Mouse (Mus musculus) hindbrain, embryonic 14.5 days (tissue): Measurements from ENCODE around the gene Cplx3. TPM values are rescaled to one million over a fixed set of nuclear protein-coding genes. Genes with fewer than 3 reads are reported as not detected.
A peak's percentile ranks its signal among the peaks of the same experiment; 100 is the strongest.

Experiments
- ATAC-seq: fragments of 200-750 bp; cut with Nextera tagmentation; 2 replicates; pipeline ENCODE4 v1.8.0; 2017; ENCODE audit warnings: moderate number of reproducible peaks, mild to moderate bottlenecking, moderate TSS enrichment, moderate library complexity; ENCODE audit not compliant: low FRiP score
- DNase-seq: peaks from one replicate; pipeline ENCODE4 v3.0.0-alpha.2; 2015; ENCODE audit warnings: low spot score
- H3K27ac ChIP-seq: fragments of 300-500 bp; sonication (generic); 2 replicates; pipeline ENCODE4 v1.5.1; 2014; ENCODE audit warnings: mild to moderate bottlenecking, moderate library complexity
- H3K27me3 ChIP-seq: fragments of 300-500 bp; sonication (generic); 2 replicates; pipeline ENCODE4 v1.6.1; 2014; ENCODE audit warnings: mild to moderate bottlenecking, low read length, mixed read lengths; ENCODE audit not compliant: control insufficient read depth, insufficient read depth
- H3K36me3 ChIP-seq: fragments of 300-500 bp; sonication (generic); replicated peaks from 2 replicates; pipeline ENCODE4 v1.6.1; 2014; ENCODE audit not compliant: control insufficient read depth, insufficient read depth
- H3K4me1 ChIP-seq: fragments of 300-500 bp; sonication (generic); replicated peaks from 2 replicates; pipeline ENCODE4 v1.6.1; 2014; ENCODE audit warnings: antibody characterized with exemption, low read length, mixed read lengths; ENCODE audit not compliant: control insufficient read depth, insufficient read depth
- H3K4me2 ChIP-seq: fragments of 300-500 bp; sonication (generic); replicated peaks from 2 replicates; pipeline ENCODE4 v1.6.1; 2014; ENCODE audit warnings: mild to moderate bottlenecking, moderate library complexity
- H3K4me3 ChIP-seq: fragments of 300-500 bp; sonication (generic); replicated peaks from 2 replicates; pipeline ENCODE4 v1.5.1; 2014; ENCODE audit warnings: mild to moderate bottlenecking, low read length
- H3K9ac ChIP-seq: fragments of 300-500 bp; sonication (generic); 2 replicates; pipeline ENCODE4 v1.6.1; 2014
- H3K9me3 ChIP-seq: fragments of 300-500 bp; sonication (generic); 2 replicates; pipeline ENCODE4 v1.6.1; 2016; ENCODE audit warnings: low read length; ENCODE audit not compliant: control insufficient read depth
- WGBS: fragments of 180-500 bp; shearing (Covaris S2); extraction: QIAGEN DNeasy Blood & Tissue Kit; methylation state at CpG from one replicate; pipeline ENCODE4 v1.1.7; 2014; 5-methylcytosine and 5-hydroxymethylcytosine counted together
- polyA plus RNA-seq: library from polyadenylated mRNA; unstranded; fragments of >200 nt; fragmentation: Nextera tagmentation; extraction: Ambion mirVana; gene quantifications from 2 replicates; pipeline ENCODE4 v1.2.1, GENCODE M21; 2014

Gene Cplx3
- polyA plus RNA-seq, 1 experiment from 2014 or later: not detected

GRCm38 (mm10) chr9:57612587-57612986 lies 6.5 kb upstream of the Cplx3 start:
- Histone ChIP-seq H3K4me3 (no peak overlapping the region), H3K9me3 (no peaks in the 10 kb centered on the region), H3K27ac (no peak overlapping the region), H3K9ac (no peak overlapping the region), H3K36me3 (no peaks in the 10 kb centered on the region), H3K4me2 (no peak overlapping the region), H3K27me3 (no peaks in the 10 kb centered on the region), H3K4me1 (no peaks in the 10 kb centered on the region)
- DNase-seq (no peak), ATAC-seq (no peak)
- 86% methylated on average over 7 of the region's 7 CpGs for WGBS

GRCm38 (mm10) chr9:57610359-57610826 lies 4.3 kb upstream of the Cplx3 start:
- DNase-seq: no peak
- 53% methylated on average over 3 of the region's 3 CpGs for WGBS
- peaks cover 4% of the 10 kb centered on the region; the same call in 1 of the 2 replicates for H3K27me3 ChIP-seq
- no peak overlapping the region for H3K9ac ChIP-seq
- peaks cover 9% of the 10 kb centered on the region for H3K4me1 ChIP-seq
- no peaks in the 10 kb centered on the region for H3K9me3 ChIP-seq
- ATAC-seq: no peak
- no peak overlapping the region for H3K4me2 ChIP-seq
- H3K4me3 ChIP-seq: no peak overlapping the region
- no peak overlapping the region for H3K27ac ChIP-seq
- no peaks in the 10 kb centered on the region for H3K36me3 ChIP-seq

- Histone ChIP-seq H3K27me3 (peaks cover 5% of the 10 kb centered on the region; the same call in 1 of the 2 replicates), H3K27ac (no peak overlapping the region), H3K9ac (no peak overlapping the region), H3K4me2 (no peak overlapping the region), H3K4me1 (peaks cover 9% of the 10 kb centered on the region), H3K36me3 (no peaks in the 10 kb centered on the region), H3K9me3 (no peaks in the 10 kb centered on the region), H3K4me3 (no peak overlapping the region)
- DNase-seq (no peak), ATAC-seq (no peak)
- WGBS: 70% methylated on average over 3 of the region's 3 CpGs
Measured at GRCm38 (mm10) chr9:57609803-57610202, 3.7 kb upstream of the Cplx3 start.

GRCm38 (mm10) chr9:57605503-57605902 lies 578 bp downstream of the Cplx3 start:
- no peaks in the 10 kb centered on the region for H3K9me3 ChIP-seq
- DNase-seq: no peak
- H3K4me3 ChIP-seq: no peak overlapping the region
- no peak overlapping the region for H3K4me2 ChIP-seq
- H3K4me1 ChIP-seq: peaks cover 13% of the 10 kb centered on the region
- no peak overlapping the region for H3K9ac ChIP-seq
- 23% methylated on average over 9 of the region's 9 CpGs for WGBS
- H3K27me3 ChIP-seq: peaks cover 5% of the 10 kb centered on the region; the same call in 1 of the 2 replicates
- ATAC-seq: no peak
- H3K27ac ChIP-seq: no peak overlapping the region
- H3K36me3 ChIP-seq: no peaks in the 10 kb centered on the region

GRCm38 (mm10) chr9:57604875-57605274 lies 1.2 kb downstream of the Cplx3 start:
- Histone ChIP-seq H3K4me3 (no peak overlapping the region), H3K27ac (no peak overlapping the region), H3K9ac (no peak overlapping the region), H3K27me3 (peaks cover 5% of the 10 kb centered on the region; the same call in 1 of the 2 replicates), H3K9me3 (no peaks in the 10 kb centered on the region), H3K36me3 (no peaks in the 10 kb centered on the region), H3K4me2 (no peak overlapping the region), H3K4me1 (peaks cover 16% of the 10 kb centered on the region)
- ATAC-seq (no peak), DNase-seq (no peak)
- WGBS: 92% methylated on average over 4 of the region's 4 CpGs

GRCm38 (mm10) chr9:57602098-57602497 lies 4.0 kb downstream of the Cplx3 start:
- no peak for ATAC-seq

GRCm38 (mm10) chr9:57601353-57601706 lies 4.8 kb downstream of the Cplx3 start:
- DNase-seq: peak; percentile 53
- WGBS: 67% methylated on average over 2 of the region's 2 CpGs
- Histone ChIP-seq H3K4me2 (no peak overlapping the region), H3K9me3 (no peaks in the 10 kb centered on the region), H3K9ac (no peak overlapping the region), H3K27ac (no peak overlapping the region), H3K27me3 (peaks cover 5% of the 10 kb centered on the region; the same call in 1 of the 2 replicates), H3K4me1 (peaks cover 25% of the 10 kb centered on the region), H3K4me3 (no peak overlapping the region), H3K36me3 (no peaks in the 10 kb centered on the region)
- ATAC-seq: no peak

More at GRCm38 (mm10) chr9:57602098-57602497, 4.0 kb downstream of the Cplx3 start:
- Histone ChIP-seq H3K9me3 (no peaks in the 10 kb centered on the region), H3K4me2 (no peak overlapping the region), H3K36me3 (no peaks in the 10 kb centered on the region), H3K27ac (no peak overlapping the region), H3K27me3 (peaks cover 5% of the 10 kb centered on the region; the same call in 1 of the 2 replicates), H3K9ac (no peak overlapping the region), H3K4me3 (no peak overlapping the region), H3K4me1 (peaks cover 30% of the 10 kb centered on the region)
- no peak for DNase-seq
- 65% methylated on average over 8 of the region's 8 CpGs for WGBS

- Histone ChIP-seq H3K4me3 (no peak overlapping the region), H3K27me3 (0 out of 2 replicates have a peak, but pooled peaks cover 5% of the 10 kb centered on the region), H3K27ac (no peak overlapping the region), H3K36me3 (no peaks in the 10 kb centered on the region), H3K9me3 (no peaks in the 10 kb centered on the region), H3K4me1 (peaks cover 21% of the 10 kb centered on the region), H3K9ac (no peak overlapping the region), H3K4me2 (no peak overlapping the region)
- DNase-seq: no peak
- 0 out of 2 replicates have a peak, but pooled peaks have one; percentile 5 for ATAC-seq
- 6% methylated on average over 3 of the region's 3 CpGs for WGBS
Measured at GRCm38 (mm10) chr9:57600620-57601352, 5.3 kb downstream of the Cplx3 start.

GRCm38 (mm10) chr9:57598851-57599563 lies 7.1 kb downstream of the Cplx3 start:
- no peak overlapping the region for H3K4me2 ChIP-seq
- 38% methylated on average over 8 of the region's 8 CpGs for WGBS
- H3K4me1 ChIP-seq: peaks cover 21% of the 10 kb centered on the region
- no peak for ATAC-seq
- no peak overlapping the region for H3K9ac ChIP-seq
- no peak for DNase-seq
- H3K9me3 ChIP-seq: no peaks in the 10 kb centered on the region
- peaks cover 15% of the 10 kb centered on the region for H3K36me3 ChIP-seq
- H3K27ac ChIP-seq: no peak overlapping the region
- no peak overlapping the region for H3K4me3 ChIP-seq
- H3K27me3 ChIP-seq: no peaks in the 10 kb centered on the region
